Mouse (Mus musculus): Measurements from ENCODE around the gene Sipa1.
"Not testable (repeated sequence)": the region's sequence is repeated elsewhere in the genome, so short reads cannot be mapped to it uniquely, and the experiment has no call there.

The Sipa1 gene

GRCm38 (mm10) chr19:5688200-5689087, 24.9 kb upstream of the Sipa1 start, which contains the start of the genes Map3k11 and Pcnx3:
Gene Map3k11, plus strand, starts transcription at chr19:5688742.
Gene Pcnx3, minus strand, starts transcription at chr19:5688908.
- peaks cover 77% of the 10 kb centered on the region for H3K4me1 ChIP-seq (replicated peaks; ENCODE audit: low read depth, low read length)
- H3K9me3 ChIP-seq (ENCODE audit: low read length) = no peaks in the 10 kb centered on the region
- peak within 1 kb of the TSS; percentile 96 for H3K4me3 ChIP-seq (replicated peaks; ENCODE audit: low read length)
- no peaks in the 10 kb centered on the region for H3K27me3 ChIP-seq (ENCODE audit: insufficient read depth, low read length)
- TF ChIP-seq POU5F1 (IDR thresholded peaks at IDR 0.05; ENCODE audit: borderline replicate concordance, low read length) = no peak
- no peak for TF ChIP-seq CTCF (conservative IDR thresholded peaks at IDR 0.05; ENCODE audit: low read length)
- TF ChIP-seq NANOG (IDR thresholded peaks at IDR 0.05; ENCODE audit: borderline replicate concordance, low read length) = no peak
- peaks cover 68% of the 10 kb centered on the region for H3K36me3 ChIP-seq (ENCODE audit: insufficient read depth, low read length)

GRCm38 (mm10) chr19:5687738-5688137, 24.2 kb upstream of the Sipa1 start:
- Histone ChIP-seq H3K4me1 (replicated peaks; ENCODE audit: low read depth, low read length) (peaks cover 70% of the 10 kb centered on the region), H3K4me3 (replicated peaks; ENCODE audit: low read length) (peak overlapping the region; percentile 96), H3K36me3 (ENCODE audit: insufficient read depth, low read length) (peaks cover 68% of the 10 kb centered on the region), H3K27me3 (ENCODE audit: insufficient read depth, low read length) (no peaks in the 10 kb centered on the region), H3K9me3 (ENCODE audit: low read length) (no peaks in the 10 kb centered on the region)
- no peak for TF ChIP-seq POU5F1 (IDR thresholded peaks at IDR 0.05; ENCODE audit: borderline replicate concordance, low read length)
- TF ChIP-seq NANOG (IDR thresholded peaks at IDR 0.05; ENCODE audit: borderline replicate concordance, low read length) = no peak
- no peak for TF ChIP-seq CTCF (conservative IDR thresholded peaks at IDR 0.05; ENCODE audit: low read length)

GRCm38 (mm10) chr19:5686954-5687353, 23.4 kb upstream of the Sipa1 start:
- peaks cover 71% of the 10 kb centered on the region for H3K36me3 ChIP-seq (ENCODE audit: insufficient read depth, low read length)
- not testable (repeated sequence) for H3K9me3 ChIP-seq (ENCODE audit: low read length); H3K27me3 ChIP-seq (ENCODE audit: insufficient read depth, low read length)
- H3K4me3 ChIP-seq (replicated peaks; ENCODE audit: low read length) = peak overlapping the region; percentile 96; the same call in 1 of the 2 replicates
- peaks cover 63% of the 10 kb centered on the region for H3K4me1 ChIP-seq (replicated peaks; ENCODE audit: low read depth, low read length)

GRCm38 (mm10) chr19:5686437-5686836, 22.9 kb upstream of the Sipa1 start:
- Histone ChIP-seq H3K4me1 (replicated peaks; ENCODE audit: low read depth, low read length) (peaks cover 58% of the 10 kb centered on the region), H3K9me3 (ENCODE audit: low read length) (no peaks in the 10 kb centered on the region), H3K4me3 (replicated peaks; ENCODE audit: low read length) (no peak overlapping the region), H3K36me3 (ENCODE audit: insufficient read depth, low read length) (peaks cover 71% of the 10 kb centered on the region), H3K27me3 (ENCODE audit: insufficient read depth, low read length) (no peaks in the 10 kb centered on the region)
- TF ChIP-seq CTCF (conservative IDR thresholded peaks at IDR 0.05; ENCODE audit: low read length) = no peak
- no peak for TF ChIP-seq NANOG (IDR thresholded peaks at IDR 0.05; ENCODE audit: borderline replicate concordance, low read length)
- no peak for TF ChIP-seq POU5F1 (IDR thresholded peaks at IDR 0.05; ENCODE audit: borderline replicate concordance, low read length)

- Histone ChIP-seq H3K9me3 (ENCODE audit: low read length) (no peaks in the 10 kb centered on the region), H3K4me3 (replicated peaks; ENCODE audit: low read length) (peak overlapping the region; percentile 67; the same call in 1 of the 2 replicates), H3K27me3 (ENCODE audit: insufficient read depth, low read length) (no peaks in the 10 kb centered on the region), H3K4me1 (replicated peaks; ENCODE audit: low read depth, low read length) (peaks cover 52% of the 10 kb centered on the region), H3K36me3 (ENCODE audit: insufficient read depth, low read length) (peaks cover 71% of the 10 kb centered on the region)
- TF ChIP-seq CTCF (conservative IDR thresholded peaks at IDR 0.05; ENCODE audit: low read length) (no peak), NANOG (IDR thresholded peaks at IDR 0.05; ENCODE audit: borderline replicate concordance, low read length) (no peak), POU5F1 (IDR thresholded peaks at IDR 0.05; ENCODE audit: borderline replicate concordance, low read length) (no peak)
Measured at GRCm38 (mm10) chr19:5685861-5686260, 22.4 kb upstream of the Sipa1 start.

GRCm38 (mm10) chr19:5685431-5685830, 21.9 kb upstream of the Sipa1 start:
- Histone ChIP-seq H3K9me3 (ENCODE audit: low read length) (no peaks in the 10 kb centered on the region), H3K36me3 (ENCODE audit: insufficient read depth, low read length) (peaks cover 71% of the 10 kb centered on the region), H3K27me3 (ENCODE audit: insufficient read depth, low read length) (no peaks in the 10 kb centered on the region), H3K4me3 (replicated peaks; ENCODE audit: low read length) (peak overlapping the region; percentile 67), H3K4me1 (replicated peaks; ENCODE audit: low read depth, low read length) (peaks cover 47% of the 10 kb centered on the region)
- TF ChIP-seq NANOG (IDR thresholded peaks at IDR 0.05; ENCODE audit: borderline replicate concordance, low read length) = no peak
- TF ChIP-seq CTCF (conservative IDR thresholded peaks at IDR 0.05; ENCODE audit: low read length) = no peak
- TF ChIP-seq POU5F1 (IDR thresholded peaks at IDR 0.05; ENCODE audit: borderline replicate concordance, low read length) = no peak

- peaks cover 43% of the 10 kb centered on the region for H3K4me1 ChIP-seq (replicated peaks; ENCODE audit: low read depth, low read length)
- no peaks in the 10 kb centered on the region for H3K27me3 ChIP-seq (ENCODE audit: insufficient read depth, low read length)
- H3K36me3 ChIP-seq (ENCODE audit: insufficient read depth, low read length) = peaks cover 75% of the 10 kb centered on the region
- TF ChIP-seq POU5F1 (IDR thresholded peaks at IDR 0.05; ENCODE audit: borderline replicate concordance, low read length) (no peak), CTCF (conservative IDR thresholded peaks at IDR 0.05; ENCODE audit: low read length) (no peak), NANOG (IDR thresholded peaks at IDR 0.05; ENCODE audit: borderline replicate concordance, low read length) (no peak)
- peak overlapping the region; percentile 67 for H3K4me3 ChIP-seq (replicated peaks; ENCODE audit: low read length)
- H3K9me3 ChIP-seq (ENCODE audit: low read length) = no peaks in the 10 kb centered on the region
Measured at GRCm38 (mm10) chr19:5684985-5685384, 21.5 kb upstream of the Sipa1 start.

- no peaks in the 10 kb centered on the region for H3K27me3 ChIP-seq (ENCODE audit: insufficient read depth, low read length)
- peaks cover 37% of the 10 kb centered on the region for H3K4me1 ChIP-seq (replicated peaks; ENCODE audit: low read depth, low read length)
- no peak overlapping the region for H3K4me3 ChIP-seq (replicated peaks; ENCODE audit: low read length)
- TF ChIP-seq POU5F1 (IDR thresholded peaks at IDR 0.05; ENCODE audit: borderline replicate concordance, low read length) = no peak
- TF ChIP-seq NANOG (IDR thresholded peaks at IDR 0.05; ENCODE audit: borderline replicate concordance, low read length) = no peak
- TF ChIP-seq CTCF (conservative IDR thresholded peaks at IDR 0.05; ENCODE audit: low read length) = no peak
- peaks cover 82% of the 10 kb centered on the region for H3K36me3 ChIP-seq (ENCODE audit: insufficient read depth, low read length)
- H3K9me3 ChIP-seq (ENCODE audit: low read length) = no peaks in the 10 kb centered on the region
Measured at GRCm38 (mm10) chr19:5684236-5684635, 20.7 kb upstream of the Sipa1 start.
